Mouse (Mus musculus): ENCODE data around the gene Cotl1.
A peak's percentile ranks its signal among the peaks of the same experiment; 100 is the strongest.

Cotl1 gene

DNA sequence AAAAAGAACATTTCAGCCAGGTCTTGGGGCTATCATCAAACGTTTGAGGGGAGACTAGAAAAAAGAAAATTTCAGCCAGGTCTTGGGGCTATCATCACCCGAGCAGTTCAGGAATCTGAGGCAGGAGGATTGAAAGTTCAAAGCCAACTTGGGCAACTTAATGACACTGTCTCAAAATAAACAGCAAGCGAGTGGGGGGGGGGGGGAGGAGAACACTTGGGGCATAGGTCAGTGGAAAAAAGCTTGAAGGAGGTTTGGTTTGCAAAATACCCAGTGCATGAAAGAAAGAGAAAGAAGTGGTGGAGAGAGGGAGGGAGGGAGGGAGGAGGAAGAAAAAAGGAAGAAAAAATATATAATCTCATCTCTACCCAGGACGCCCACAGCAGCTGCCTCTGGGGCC, 53.0 kb downstream of the Cotl1 start:
- no peak for DNase-seq (ENCODE audit: low read depth, low spot score)

DNA sequence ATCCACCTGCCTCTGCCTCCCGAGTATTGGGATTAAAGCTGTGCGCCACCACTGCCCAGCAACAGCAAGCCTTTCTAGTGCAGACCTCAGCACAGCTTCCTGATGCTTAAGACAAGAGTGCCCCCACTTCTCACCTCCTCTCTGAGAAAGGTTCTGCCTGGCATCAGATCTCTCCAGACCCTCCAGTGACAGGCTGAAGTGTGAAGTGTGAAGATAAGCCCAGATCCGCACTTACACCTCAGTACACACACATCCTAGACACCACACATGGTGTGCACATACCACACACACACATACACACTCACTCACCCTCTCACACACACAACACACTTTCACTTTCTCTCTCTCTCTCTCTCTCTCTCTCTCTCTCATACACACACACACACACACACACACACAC, 53.5 kb downstream of the Cotl1 start:
- no peak for DNase-seq (ENCODE audit: low read depth, low spot score)

DNA sequence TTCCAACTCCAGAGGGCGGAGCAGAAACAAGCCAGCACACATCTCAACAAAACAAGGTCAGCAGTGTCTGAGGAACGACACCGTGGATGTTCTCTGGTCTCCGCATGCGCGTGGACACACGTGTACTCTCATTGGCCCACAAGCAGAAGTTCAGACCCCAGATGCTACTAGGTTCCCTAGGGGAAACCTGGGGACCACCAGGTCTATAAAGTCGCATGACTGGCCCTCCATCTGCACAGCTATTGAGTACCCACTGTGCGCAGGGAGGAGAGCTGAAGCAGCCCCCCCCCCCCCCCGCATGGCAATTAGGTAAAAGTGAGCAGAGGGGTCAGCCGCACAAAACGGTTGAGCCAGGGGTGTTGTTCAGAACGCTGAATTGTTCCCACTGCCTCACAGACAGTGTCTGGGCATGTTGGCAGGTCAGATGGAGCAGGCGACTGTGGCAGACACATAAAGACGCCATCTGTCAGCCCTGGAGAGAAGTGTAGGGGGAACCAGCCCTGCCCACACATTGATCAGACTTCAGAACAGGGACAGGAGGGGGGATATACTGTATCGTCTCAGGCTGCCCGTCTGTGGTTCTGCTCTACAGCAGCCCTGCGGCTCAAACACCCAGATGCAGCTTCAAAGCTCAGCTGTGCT, 54.5 kb downstream of the Cotl1 start:
- DNase-seq (ENCODE audit: low read depth, low spot score): no peak

DNA sequence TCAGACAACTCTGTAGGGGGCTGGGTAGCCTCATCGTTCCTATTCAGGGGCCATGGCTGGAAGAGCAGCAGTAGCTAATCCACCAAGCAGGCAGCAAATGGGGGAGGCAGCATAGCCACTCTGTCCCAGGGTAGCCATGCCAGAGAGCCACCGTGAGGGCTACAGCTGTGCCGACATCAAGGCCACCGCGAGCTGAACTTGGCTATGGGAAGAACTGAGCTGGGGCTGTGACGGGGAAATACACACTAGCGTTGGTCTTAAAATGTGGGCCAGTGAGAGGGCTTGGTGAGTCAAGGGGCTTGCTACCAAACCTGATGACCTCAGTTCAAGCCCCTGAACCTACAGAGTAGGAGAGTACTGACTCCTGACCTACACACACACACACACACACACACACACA, 55.7 kb downstream of the Cotl1 start:
- no peak for DNase-seq (ENCODE audit: low read depth, low spot score)

DNA sequence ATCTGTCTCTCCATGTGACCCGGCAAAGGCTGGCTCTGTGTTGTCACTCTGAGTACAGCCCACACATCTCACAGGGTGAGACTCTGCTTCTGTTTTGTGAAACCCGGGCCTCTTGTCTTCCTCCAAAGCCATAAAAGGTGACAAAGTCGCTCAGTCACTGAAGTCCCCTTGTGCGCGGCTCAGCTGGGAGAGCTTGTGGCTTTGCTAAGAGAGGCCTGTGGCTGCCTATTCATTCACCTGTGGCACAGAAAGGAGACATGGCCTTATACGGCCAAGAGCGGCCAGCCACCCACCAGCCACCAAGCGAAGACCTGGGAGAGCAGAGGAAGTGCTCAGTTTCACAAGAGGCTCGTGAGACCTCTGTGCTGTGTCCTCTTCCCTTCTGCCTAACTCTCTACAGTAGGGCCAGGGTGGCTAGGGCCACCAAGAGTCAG, 56.2 kb downstream of the Cotl1 start:
- DNase-seq (ENCODE audit: low read depth, low spot score): peak; percentile 38

DNA sequence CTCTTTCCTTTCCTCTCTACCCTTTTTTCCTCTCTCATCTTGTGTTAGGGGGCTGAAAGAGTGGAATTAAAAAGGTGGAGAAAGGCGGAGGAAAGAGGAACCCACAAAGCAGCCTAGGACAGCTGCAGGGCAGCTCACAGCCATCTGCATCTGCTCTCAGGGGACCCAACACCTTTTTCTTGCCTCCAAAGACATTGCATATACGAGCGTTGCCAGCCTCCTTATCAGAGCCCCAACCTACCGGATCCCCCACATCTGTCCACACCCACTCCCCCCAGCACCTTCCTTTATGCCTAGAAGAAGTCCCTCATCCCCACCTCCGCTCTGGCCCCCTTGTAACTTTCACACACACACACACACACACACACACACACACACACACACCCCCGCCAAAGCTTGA, 56.8 kb downstream of the Cotl1 start:
- no peak for DNase-seq (ENCODE audit: low read depth, low spot score)

DNA sequence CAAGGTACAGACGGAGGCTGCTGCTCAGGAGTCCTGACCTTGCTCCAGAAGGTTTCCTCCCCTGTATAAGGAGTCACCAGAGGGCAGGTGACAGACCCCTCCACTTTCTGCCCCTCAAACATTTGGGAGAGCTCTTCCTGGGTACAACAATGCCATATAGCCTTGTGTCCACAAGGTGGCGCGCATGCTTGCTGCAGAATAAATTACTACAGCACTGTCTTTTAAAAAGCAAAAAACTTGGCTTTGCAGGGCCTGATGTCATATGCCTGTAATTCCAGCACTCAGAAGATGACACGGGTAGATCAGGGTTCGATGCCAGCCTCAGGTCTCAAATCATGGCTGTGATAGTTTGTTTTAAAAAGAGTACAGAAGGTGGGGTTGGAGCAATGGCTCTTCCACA, 57.6 kb downstream of the Cotl1 start:
- DNase-seq (ENCODE audit: low read depth, low spot score): peak; percentile 75

DNA sequence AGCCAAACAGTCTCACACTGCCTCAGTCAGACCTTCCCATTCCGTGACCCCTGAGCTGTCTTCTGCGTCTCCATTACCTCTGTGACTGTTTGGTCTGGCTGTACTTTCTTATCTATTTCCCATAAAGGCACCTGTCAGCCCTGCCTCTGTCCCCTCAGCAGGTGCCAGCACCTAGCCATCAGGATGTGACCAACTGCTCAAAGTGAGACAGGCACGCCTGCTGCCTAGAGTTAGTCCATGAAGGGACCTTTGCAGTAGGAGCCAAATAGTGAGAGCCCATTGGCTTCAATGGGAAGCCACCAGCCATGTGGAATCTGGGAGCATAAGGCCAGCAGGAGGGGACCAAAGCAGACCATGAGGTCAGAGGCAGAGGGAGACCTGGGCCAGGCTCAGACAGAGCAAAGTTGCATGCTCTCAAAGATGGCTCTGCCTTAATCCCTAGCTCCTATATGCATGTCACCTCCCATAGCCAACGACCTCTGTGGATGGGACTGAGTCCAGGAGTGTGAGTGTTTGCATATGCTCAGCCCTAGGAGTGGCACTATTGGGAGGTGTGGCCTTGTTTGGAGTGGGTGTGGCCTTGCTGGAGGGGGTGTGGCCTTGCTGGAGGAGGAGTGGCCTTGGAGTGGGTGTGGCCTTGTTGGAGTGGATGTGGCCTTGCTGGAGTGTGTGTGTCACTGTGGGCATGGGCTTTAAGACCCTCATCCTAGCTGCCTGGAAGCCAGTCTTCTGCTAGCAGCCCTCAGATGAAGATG, 59.1 kb downstream of the Cotl1 start:
- DNase-seq (ENCODE audit: low read depth, low spot score): no peak

DNA sequence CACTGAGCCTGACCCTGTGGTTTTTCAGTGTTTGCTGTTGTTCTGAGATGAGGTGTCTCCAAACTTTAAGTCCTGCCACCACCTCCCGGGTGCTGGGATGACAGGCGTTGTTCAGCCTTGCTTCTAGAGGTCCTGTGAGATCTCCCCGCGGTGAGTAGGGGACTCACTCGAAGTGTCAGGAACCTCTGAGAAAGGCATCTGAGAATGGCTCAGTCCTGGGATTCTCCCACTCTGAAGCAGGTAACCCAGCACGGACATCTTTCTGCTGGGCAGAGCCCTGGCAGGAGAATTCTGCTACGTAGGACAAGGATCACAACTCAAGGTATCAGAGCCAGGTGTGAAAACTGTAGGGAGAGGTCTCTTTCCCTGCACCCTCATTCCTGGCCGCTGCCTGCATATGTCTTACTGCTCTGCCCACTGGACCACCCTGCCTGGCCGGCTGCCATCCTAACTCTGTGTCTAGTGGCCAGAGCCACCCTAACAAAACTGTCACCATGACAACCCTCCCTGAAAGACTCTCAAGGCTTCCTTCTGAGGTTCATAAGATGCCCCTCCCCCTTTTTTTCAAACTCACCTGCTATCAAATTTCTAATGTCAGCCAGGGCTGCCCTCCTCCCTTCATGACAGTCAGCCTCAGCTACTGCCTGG, 59.8 kb downstream of the Cotl1 start:
- no peak for DNase-seq (ENCODE audit: low read depth, low spot score)

DNA sequence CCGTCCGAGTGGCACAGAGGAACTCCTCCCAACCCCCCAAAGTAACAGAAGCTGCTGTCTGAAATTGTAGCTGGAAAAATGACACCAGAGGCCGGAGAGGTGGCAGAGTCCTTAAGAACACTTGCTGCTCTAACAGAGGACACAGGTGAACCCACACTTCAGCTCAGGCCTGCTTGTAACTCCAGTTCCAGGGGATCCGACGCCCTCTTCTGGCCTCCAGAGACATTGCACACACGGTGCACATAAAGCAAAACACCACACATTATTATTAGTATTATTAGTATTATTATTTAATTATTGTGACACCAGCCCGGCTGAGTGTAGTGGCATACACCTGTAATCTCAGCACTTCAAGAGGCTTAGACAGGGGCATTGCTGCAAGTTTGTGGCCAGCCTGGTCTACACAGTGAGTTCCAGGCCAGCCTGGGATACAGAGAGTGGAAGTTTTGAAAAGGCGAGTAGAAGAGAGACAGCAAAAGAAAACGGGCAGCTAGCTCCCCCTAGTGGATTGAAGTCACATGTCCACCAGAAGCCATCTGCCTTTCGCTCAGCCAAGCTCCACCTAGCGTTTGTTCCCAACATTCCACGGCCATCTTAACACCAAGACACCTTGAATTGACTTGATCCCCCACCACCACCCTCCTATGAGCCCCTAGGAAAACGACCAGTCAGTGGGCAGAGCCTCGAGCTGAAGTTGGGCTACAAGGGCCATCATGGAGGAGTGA, 61.2 kb downstream of the Cotl1 start:
- DNase-seq (ENCODE audit: low read depth, low spot score): peak; percentile 84

DNA sequence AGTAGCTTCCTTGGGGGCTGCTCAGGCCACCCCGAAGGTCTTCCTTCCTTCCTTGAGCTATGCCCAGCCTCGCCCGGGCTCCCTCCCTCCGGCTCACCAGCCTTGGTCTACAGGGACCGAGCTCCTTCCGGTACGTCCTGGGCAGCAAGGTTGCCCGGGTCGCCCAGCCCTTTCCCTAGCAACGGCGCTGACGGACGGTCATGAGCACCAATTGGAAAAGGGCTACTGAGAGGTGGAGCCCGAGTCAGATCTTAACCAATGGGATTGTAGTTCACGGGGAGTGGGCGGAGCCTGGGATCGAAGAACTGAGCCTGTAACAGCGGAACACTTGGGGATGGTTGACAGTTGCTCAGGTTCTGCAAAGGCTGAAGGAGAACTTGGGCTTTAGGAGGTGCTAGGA, 62.1 kb downstream of the Cotl1 start, which contains the start of gene Tldc1:
Gene Tldc1, minus strand, starts transcription at position 154 of the 400 bp plus-strand sequence.
- peak; percentile 99 for DNase-seq (ENCODE audit: low read depth, low spot score)

DNA sequence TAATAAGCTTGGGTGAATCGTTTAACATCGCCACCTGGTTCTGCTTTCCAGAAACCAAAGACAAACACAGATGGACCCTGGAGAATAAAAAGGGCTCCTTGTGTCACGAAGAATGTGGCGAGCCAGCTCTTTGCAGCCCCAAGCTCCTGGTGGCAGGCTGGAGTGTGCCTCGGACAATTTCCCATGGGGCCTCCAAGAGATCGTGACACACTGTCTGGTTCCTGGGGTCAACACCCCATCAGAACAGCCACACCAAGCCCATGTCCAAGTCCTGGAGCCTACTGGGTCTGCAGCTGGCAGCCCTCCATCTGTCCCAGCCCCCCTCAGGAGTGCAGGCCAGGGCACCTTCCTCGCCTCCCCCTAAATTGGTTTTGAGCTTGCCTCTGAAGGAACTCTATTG, 62.6 kb downstream of the Cotl1 start:
- DNase-seq (ENCODE audit: low read depth, low spot score): no peak

DNA sequence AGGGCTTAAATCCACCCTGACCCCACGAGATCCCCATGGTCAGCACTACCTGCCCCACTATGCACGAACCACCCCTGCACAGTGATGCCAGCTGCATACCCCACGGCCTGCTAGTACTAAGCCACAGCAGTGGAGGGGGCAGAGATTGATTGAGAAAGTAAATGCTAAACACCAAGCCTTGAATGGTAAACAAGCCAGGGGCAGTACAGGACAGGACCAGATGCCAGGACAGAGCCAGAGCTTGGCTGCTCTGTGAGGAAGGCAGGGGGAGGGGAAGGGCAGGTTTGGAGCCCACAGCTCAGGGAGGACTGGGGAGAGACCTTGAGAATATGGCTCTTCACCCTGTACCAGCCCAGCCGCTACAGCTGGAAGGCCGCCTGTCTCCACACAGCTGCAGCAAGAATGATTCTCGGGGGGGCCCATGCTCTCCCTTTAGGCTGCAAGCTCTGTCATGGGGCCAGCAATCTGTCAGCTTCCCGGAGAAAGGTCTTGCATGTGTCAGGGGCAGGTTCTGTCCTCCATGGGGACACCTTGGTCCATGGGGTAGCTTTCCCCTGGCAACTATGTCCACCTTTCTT, 63.6 kb downstream of the Cotl1 start:
- DNase-seq (ENCODE audit: low read depth, low spot score): no peak

DNA sequence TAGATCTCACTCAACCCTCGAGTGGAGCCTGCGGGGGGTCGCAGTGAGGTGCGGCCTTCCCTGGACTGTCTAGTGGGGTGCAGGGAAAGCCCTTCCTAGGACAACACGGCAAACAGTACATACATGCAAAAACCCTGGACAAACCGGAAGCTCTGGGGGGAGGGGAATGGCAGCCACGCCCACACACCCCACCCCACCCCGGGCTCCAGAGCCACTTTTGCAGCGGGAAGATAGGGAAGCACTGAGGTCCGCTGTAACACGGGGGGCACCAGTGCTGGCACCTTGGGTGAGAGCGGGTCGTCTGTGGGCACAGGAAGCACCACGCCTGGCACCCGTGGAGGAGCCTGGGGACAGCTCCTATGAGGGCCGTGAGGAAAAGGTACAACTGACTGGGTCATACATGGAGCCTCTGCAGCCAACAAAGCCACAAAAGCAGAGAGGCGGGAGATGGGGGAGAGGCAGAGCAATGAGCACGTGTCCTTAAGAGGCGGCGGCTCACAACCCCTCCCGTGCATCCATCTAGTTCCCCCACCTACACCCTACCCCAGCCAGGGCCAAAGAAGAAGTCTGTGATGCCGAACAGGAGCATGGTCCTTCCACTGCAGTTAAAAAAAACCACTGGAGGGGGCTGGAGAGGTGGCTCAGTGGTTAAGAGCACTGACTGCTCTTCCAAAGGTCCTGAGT, 74.4 kb downstream of the Cotl1 start:
- no peak for DNase-seq (ENCODE audit: low read depth, low spot score)

DNA sequence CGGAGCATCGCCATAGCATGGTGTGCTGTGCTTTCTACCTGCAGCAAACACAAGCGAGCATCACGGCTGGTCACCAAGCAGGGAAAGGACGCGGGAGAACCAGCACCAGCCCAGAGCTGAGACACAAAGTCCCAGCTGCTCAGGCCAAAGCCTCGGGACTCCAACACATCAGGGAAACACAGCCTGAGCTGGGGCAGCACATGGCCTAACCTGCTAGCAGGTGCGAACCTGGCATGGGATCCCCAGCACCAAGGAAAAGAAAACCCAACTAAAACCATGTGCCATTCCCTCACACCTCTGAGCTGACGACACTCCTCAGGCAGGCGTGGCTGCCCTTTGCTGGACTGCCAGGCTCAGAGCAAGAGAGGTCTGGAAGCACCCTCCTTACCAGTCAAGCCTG, 75.0 kb downstream of the Cotl1 start:
- DNase-seq (ENCODE audit: low read depth, low spot score): no peak

DNA sequence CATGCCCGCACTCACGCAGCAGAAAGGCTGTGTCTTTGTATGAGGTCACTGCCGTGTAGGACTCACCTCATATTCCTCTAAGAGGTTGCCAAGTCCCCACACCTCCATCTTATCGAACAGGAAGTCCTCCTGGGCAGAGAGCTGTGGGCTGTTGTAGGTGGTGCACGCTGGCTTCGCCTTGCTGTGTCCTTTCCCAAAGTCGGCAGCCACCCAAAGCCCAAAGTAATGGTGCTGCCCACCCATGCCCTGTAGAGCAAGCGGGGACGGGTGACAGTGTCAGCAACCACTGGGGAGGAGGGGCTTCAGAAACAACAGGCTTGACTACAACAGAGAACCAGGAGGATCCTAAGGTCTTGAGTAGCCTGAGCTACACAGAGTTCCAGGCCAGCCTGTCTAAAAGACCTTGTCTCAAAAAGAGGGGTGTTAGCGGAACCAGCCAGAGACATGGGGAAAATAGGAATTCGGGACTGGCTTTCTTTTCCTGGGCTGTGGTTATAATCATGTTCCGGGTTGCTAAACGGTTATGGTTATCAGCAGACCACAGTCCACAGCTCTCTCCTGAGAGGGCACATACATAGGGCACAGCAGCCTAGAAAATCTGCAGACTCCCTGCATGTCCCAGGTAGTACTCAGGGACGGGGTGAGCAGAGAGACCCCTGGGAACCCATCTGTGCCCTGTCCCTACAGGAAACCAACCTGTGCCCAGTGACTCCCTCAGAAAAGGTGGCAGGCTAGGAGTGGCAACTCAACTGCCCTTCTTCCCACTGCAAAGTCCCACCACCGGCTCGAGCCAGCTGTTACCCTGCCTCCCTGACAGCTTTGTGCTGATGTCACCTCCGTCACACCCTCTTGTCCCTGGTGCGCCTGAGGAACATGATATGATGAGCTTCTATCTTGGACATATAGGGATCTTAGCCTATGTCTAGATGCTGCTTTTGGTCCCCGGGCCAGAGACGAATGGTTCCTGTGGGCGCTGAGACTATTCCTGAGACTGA, 77.8 kb downstream of the Cotl1 start:
- DNase-seq (ENCODE audit: low read depth, low spot score): no peak

DNA sequence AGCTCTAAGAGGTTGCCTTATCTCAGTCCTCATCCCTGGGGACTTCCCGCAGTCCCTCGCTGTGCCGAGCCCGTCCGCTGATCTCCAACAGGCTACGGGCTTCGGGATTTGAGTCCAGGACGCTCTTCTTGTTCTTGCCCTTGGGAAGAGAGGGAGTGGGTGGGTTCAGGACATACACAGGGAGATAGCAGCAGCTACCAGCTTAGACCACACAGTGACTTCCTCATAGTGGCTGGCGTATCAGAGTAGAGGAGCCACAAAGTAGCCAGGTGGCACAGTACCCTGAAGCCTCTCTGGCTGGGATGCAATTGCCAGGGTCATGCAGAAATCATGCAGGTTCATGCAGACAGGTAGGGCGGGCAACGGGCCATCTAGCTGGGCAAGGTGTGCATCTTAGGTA, 78.7 kb downstream of the Cotl1 start:
- no peak for DNase-seq (ENCODE audit: low read depth, low spot score)

All from skeletal muscle tissue, adult 2 months (tissue).